Mouse (Mus musculus) urinary bladder, adult 18-20 months (tissue): ENCODE measurements around the gene Fryl.
A peak's percentile ranks its signal among the peaks of the same experiment; 100 is the strongest.
"Not testable (repeated sequence)": the region's sequence is repeated elsewhere in the genome, so short reads cannot be mapped to it uniquely, and the experiment has no call there.

Source experiments
- DNase-seq, 2 experiments: peaks; one replicate each; pipeline ENCODE4 v3.0.0; 2022; ENCODE audit warnings: low spot score in 2 of 2, mixed read lengths in 2 of 2

Fryl gene

GRCm38 (mm10) chr5:73112331-73112730 lies 144.1 kb downstream of the Fryl start:
- DNase-seq, result no peak

- peak; percentile 46 to 78 for DNase-seq
These were observed 152.8 kb downstream of the Fryl start for GRCm38 (mm10) chr5:73103657-73104056.

- DNase-seq, result no peak
These were observed 154.0 kb downstream of the Fryl start for GRCm38 (mm10) chr5:73102342-73102989.

- no peak for DNase-seq
These were observed 164.2 kb downstream of the Fryl start for GRCm38 (mm10) chr5:73092236-73092635.

- DNase-seq, result no peak
These were observed 167.3 kb downstream of the Fryl start for GRCm38 (mm10) chr5:73089158-73089557.

- no peak for DNase-seq
These were observed 174.9 kb downstream of the Fryl start for GRCm38 (mm10) chr5:73081496-73081895.

- DNase-seq, result no peak
These were observed 176.6 kb downstream of the Fryl start for GRCm38 (mm10) chr5:73079801-73080200.

- peak; percentile 67 to 69 for DNase-seq
These were observed 185.1 kb downstream of the Fryl start for GRCm38 (mm10) chr5:73071319-73071718.

GRCm38 (mm10) chr5:73066946-73067345 lies 189.5 kb downstream of the Fryl start:
- no peak for DNase-seq

- no peak for DNase-seq
These were observed 192.4 kb downstream of the Fryl start for GRCm38 (mm10) chr5:73063768-73064669.

GRCm38 (mm10) chr5:73061506-73062155 lies 194.8 kb downstream of the Fryl start:
- no peak for DNase-seq

- no peak for DNase-seq
These were observed 199.5 kb downstream of the Fryl start for GRCm38 (mm10) chr5:73056937-73057336.

GRCm38 (mm10) chr5:73056457-73056856 lies 200.0 kb downstream of the Fryl start:
- DNase-seq, result no peak

- no peak for DNase-seq
These were observed 202.5 kb downstream of the Fryl start for GRCm38 (mm10) chr5:73053933-73054332.

- DNase-seq, result no peak
These were observed 208.7 kb downstream of the Fryl start for GRCm38 (mm10) chr5:73047651-73048245.

GRCm38 (mm10) chr5:73044055-73044454 lies 212.4 kb downstream of the Fryl start:
- no peak for DNase-seq

- no peak for DNase-seq
These were observed 223.9 kb downstream of the Fryl start for GRCm38 (mm10) chr5:73032481-73032880.

- DNase-seq, result no peak
These were observed 227.8 kb downstream of the Fryl start for GRCm38 (mm10) chr5:73028646-73029045.

GRCm38 (mm10) chr5:73023801-73024200 lies 232.6 kb downstream of the Fryl start:
- no peak for DNase-seq

GRCm38 (mm10) chr5:73014745-73015144 lies 241.7 kb downstream of the Fryl start:
- no peak for DNase-seq

GRCm38 (mm10) chr5:73013611-73014287 lies 242.7 kb downstream of the Fryl start:
- not testable (repeated sequence) for DNase-seq
